Mouse (Mus musculus) megakaryocyte, embryonic 14.5 days (primary cell): Measurements from ENCODE around the gene Snhg11. TPM values are rescaled to one million over a fixed set of nuclear protein-coding genes. Genes with fewer than 3 reads are reported as not detected.
A peak's percentile ranks its signal among the peaks of the same experiment; 100 is the strongest.
"Not testable (repeated sequence)": the region's sequence is repeated elsewhere in the genome, so short reads cannot be mapped to it uniquely, and the experiment has no call there.

ENCODE experiments used
- H3K27me3 ChIP-seq: replicated peaks from 2 replicates; pipeline ENCODE3; 2012; ENCODE audit warnings: inconsistent platforms
- H3K36me3 ChIP-seq: replicated peaks from 2 replicates; pipeline ENCODE3; 2012; ENCODE audit warnings: low read length, inconsistent platforms, mixed read lengths
- H3K4me1 ChIP-seq: 2 replicates; pipeline ENCODE4 v1.6.1; 2012; ENCODE audit warnings: inconsistent platforms
- H3K4me3 ChIP-seq: replicated peaks from 2 replicates; pipeline ENCODE3; 2012; ENCODE audit warnings: moderate library complexity, mild to moderate bottlenecking, inconsistent platforms
- H3K9me3 ChIP-seq: 2 replicates; pipeline ENCODE4 v1.6.1; 2012; ENCODE audit warnings: inconsistent platforms
- FLI1 ChIP-seq: IDR thresholded peaks from 2 replicates; pipeline ENCODE4 v1.6.1; 2012; ENCODE audit warnings: low read length, inconsistent platforms, mixed read lengths
- GATA1 ChIP-seq: IDR thresholded peaks from 3 replicates; pipeline ENCODE4 v1.6.1; 2012; ENCODE audit warnings: mixed read lengths, low read length, inconsistent platforms, borderline replicate concordance
- polyA plus RNA-seq: library from polyadenylated mRNA; stranded (reverse); fragments of >175 nt; gene quantifications from 2 replicates; pipeline ENCODE4 v1.2.3, GENCODE M21; 2012; ENCODE audit warnings: low replicate concordance; ENCODE audit not compliant: insufficient read depth

Snhg11 gene
- polyA plus RNA-seq, 1 experiment: not detected

GRCm38 (mm10) chr2:158386072-158386471 is 10.6 kb downstream of the Snhg11 start:
- Histone ChIP-seq H3K9me3 (no peaks in the 10 kb centered on the region), H3K4me1 (peaks cover 3% of the 10 kb centered on the region; the same call in 1 of the 2 replicates), H3K36me3 (no peaks in the 10 kb centered on the region), H3K27me3 (peaks cover 35% of the 10 kb centered on the region), H3K4me3 (no peak overlapping the region)
- TF ChIP-seq GATA1: no peak
- TF ChIP-seq FLI1: no peak

- Histone ChIP-seq H3K36me3 (no peaks in the 10 kb centered on the region), H3K4me3 (no peak overlapping the region), H3K27me3 (peaks cover 35% of the 10 kb centered on the region), H3K4me1 (peaks cover 3% of the 10 kb centered on the region; the same call in 1 of the 2 replicates), H3K9me3 (no peaks in the 10 kb centered on the region)
- TF ChIP-seq GATA1 (no peak), FLI1 (no peak)
Measured at GRCm38 (mm10) chr2:158389421-158389820, 14.0 kb downstream of the Snhg11 start.

GRCm38 (mm10) chr2:158396369-158396768 is 20.9 kb downstream of the Snhg11 start:
- Histone ChIP-seq H3K27me3 (peaks cover 18% of the 10 kb centered on the region), H3K4me3 (no peak overlapping the region), H3K36me3 (no peaks in the 10 kb centered on the region), H3K9me3 (no peaks in the 10 kb centered on the region), H3K4me1 (no peaks in the 10 kb centered on the region)
- TF ChIP-seq FLI1: no peak
- TF ChIP-seq GATA1: no peak

GRCm38 (mm10) chr2:158397140-158397539 is 21.7 kb downstream of the Snhg11 start:
- H3K9me3 ChIP-seq: not testable (repeated sequence)

GRCm38 (mm10) chr2:158402915-158403314 is 27.5 kb downstream of the Snhg11 start:
- Histone ChIP-seq H3K36me3 (no peaks in the 10 kb centered on the region), H3K27me3 (peaks cover 23% of the 10 kb centered on the region), H3K9me3 (no peaks in the 10 kb centered on the region), H3K4me3 (no peak overlapping the region), H3K4me1 (no peaks in the 10 kb centered on the region)
- TF ChIP-seq GATA1 (no peak), FLI1 (no peak)

More at GRCm38 (mm10) chr2:158397140-158397539, 21.7 kb downstream of the Snhg11 start:
- H3K4me3 ChIP-seq, H3K4me1 ChIP-seq, H3K36me3 ChIP-seq: not testable (repeated sequence)
- H3K27me3 ChIP-seq: peaks cover 23% of the 10 kb centered on the region

- no peaks in the 10 kb centered on the region for H3K36me3 ChIP-seq
- H3K9me3 ChIP-seq: no peaks in the 10 kb centered on the region
- no peak for TF ChIP-seq FLI1
- no peak for TF ChIP-seq GATA1
- peaks cover 7% of the 10 kb centered on the region for H3K27me3 ChIP-seq
- peak overlapping the region; percentile 93 for H3K4me3 ChIP-seq
- peaks cover 47% of the 10 kb centered on the region for H3K4me1 ChIP-seq
Measured at GRCm38 (mm10) chr2:158408997-158409594, 33.7 kb downstream of the Snhg11 start.

- Histone ChIP-seq H3K4me3 (peak within 1 kb of the TSS; percentile 93), H3K36me3 (no peaks in the 10 kb centered on the region), H3K4me1 (peaks cover 52% of the 10 kb centered on the region), H3K27me3 (peaks cover 4% of the 10 kb centered on the region), H3K9me3 (no peaks in the 10 kb centered on the region)
- TF ChIP-seq GATA1 (no peak), FLI1 (no peak)
Measured at GRCm38 (mm10) chr2:158409595-158410021, 34.2 kb downstream of the Snhg11 start, which contains the start of gene Ralgapb. Gene Ralgapb (plus strand): TSS chr2:158409848.

- Histone ChIP-seq H3K27me3 (peaks cover 3% of the 10 kb centered on the region), H3K4me1 (peaks cover 60% of the 10 kb centered on the region), H3K36me3 (no peaks in the 10 kb centered on the region), H3K9me3 (no peaks in the 10 kb centered on the region), H3K4me3 (peak overlapping the region; percentile 93)
- TF ChIP-seq FLI1: no peak
- TF ChIP-seq GATA1: no peak
Measured at GRCm38 (mm10) chr2:158410022-158411014, 34.9 kb downstream of the Snhg11 start.

- Histone ChIP-seq H3K9me3 (no peaks in the 10 kb centered on the region), H3K36me3 (no peaks in the 10 kb centered on the region), H3K4me3 (no peak overlapping the region), H3K27me3 (no peaks in the 10 kb centered on the region), H3K4me1 (peaks cover 83% of the 10 kb centered on the region)
- TF ChIP-seq GATA1 (no peak), FLI1 (no peak)
Measured at GRCm38 (mm10) chr2:158413240-158413639, 37.8 kb downstream of the Snhg11 start.

GRCm38 (mm10) chr2:158415826-158416225 is 40.4 kb downstream of the Snhg11 start:
- peaks cover 13% of the 10 kb centered on the region for H3K36me3 ChIP-seq
- no peak for TF ChIP-seq GATA1
- TF ChIP-seq FLI1: no peak
- no peaks in the 10 kb centered on the region for H3K9me3 ChIP-seq
- H3K4me1 ChIP-seq: peaks cover 71% of the 10 kb centered on the region
- no peak overlapping the region for H3K4me3 ChIP-seq
- H3K27me3 ChIP-seq: no peaks in the 10 kb centered on the region
